Mouse (Mus musculus) embryonic facial prominence, embryonic 11.5 days (tissue): Measurements from ENCODE around the gene Adpgk. TPM values are rescaled to one million over a fixed set of nuclear protein-coding genes. Genes with fewer than 3 reads are reported as not detected.
"Not testable (repeated sequence)": the region's sequence is repeated elsewhere in the genome, so short reads cannot be mapped to it uniquely, and the experiment has no call there.

Experiments used
- ATAC-seq: fragments of 200-750 bp; cut with Nextera tagmentation; replicated peaks from 2 replicates; pipeline ENCODE4 v1.8.0; 2017; ENCODE audit warnings: low read depth; ENCODE audit not compliant: insufficient number of reproducible peaks, low FRiP score, low TSS enrichment
- DNase-seq: peaks from one replicate; pipeline ENCODE4 v3.0.0-alpha.2; 2015; ENCODE audit warnings: low spot score
- H3K27ac ChIP-seq: fragments of 300-500 bp; sonication (generic); replicated peaks from 2 replicates; pipeline ENCODE4 v1.5.1; 2014; ENCODE audit warnings: mild to moderate bottlenecking, low read depth, low read length, control low read depth
- H3K27me3 ChIP-seq: fragments of 300-500 bp; sonication (generic); 2 replicates; pipeline ENCODE4 v1.6.1; 2014; ENCODE audit warnings: mild to moderate bottlenecking, low read length, moderate library complexity, mixed read lengths; ENCODE audit not compliant: control insufficient read depth, insufficient read depth
- H3K36me3 ChIP-seq: fragments of 300-500 bp; sonication (generic); replicated peaks from 2 replicates; pipeline ENCODE4 v1.6.1; 2014; ENCODE audit warnings: low read depth, mild to moderate bottlenecking, low read length, moderate library complexity, mixed read lengths; ENCODE audit not compliant: control insufficient read depth, insufficient read depth
- H3K4me1 ChIP-seq: fragments of 300-500 bp; sonication (generic); 2 replicates; pipeline ENCODE4 v1.6.1; 2014; ENCODE audit warnings: low read length, mixed read lengths; ENCODE audit not compliant: control insufficient read depth, insufficient read depth
- H3K4me2 ChIP-seq: fragments of 300-500 bp; sonication (generic); 2 replicates; pipeline ENCODE4 v1.6.1; 2014; ENCODE audit warnings: low read depth, mild to moderate bottlenecking, control low read depth, low read length, moderate library complexity
- H3K4me3 ChIP-seq: fragments of 300-500 bp; sonication (generic); 2 replicates; pipeline ENCODE4 v1.5.1; 2014; ENCODE audit warnings: low read depth, low read length, control low read depth
- H3K9ac ChIP-seq: fragments of 300-500 bp; sonication (generic); replicated peaks from 2 replicates; pipeline ENCODE4 v1.6.1; 2014; ENCODE audit warnings: mild to moderate bottlenecking, control low read depth, low read length
- H3K9me3 ChIP-seq: fragments of 300-500 bp; sonication (generic); replicated peaks from 2 replicates; pipeline ENCODE4 v1.6.1; 2016; ENCODE audit warnings: mild to moderate bottlenecking, low read length, inconsistent platforms, mixed read lengths; ENCODE audit not compliant: control insufficient read depth
- WGBS: fragments of 180-500 bp; shearing (Covaris S2); extraction: QIAGEN DNeasy Blood & Tissue Kit; methylation state at CpG from one replicate; pipeline ENCODE4 v1.1.7; 2014; 5-methylcytosine and 5-hydroxymethylcytosine counted together
- polyA plus RNA-seq: library from polyadenylated mRNA; unstranded; fragments of >200 nt; fragmentation: Nextera tagmentation; extraction: Ambion mirVana; gene quantifications from 2 replicates; pipeline ENCODE4 v1.2.1, GENCODE M21; 2014

Adpgk gene
- polyA plus RNA-seq, 1 experiment from 2014 or later = 50.7 TPM

- 0% methylated on average over 27 of the region's 32 CpGs for WGBS
Observed at GRCm38 (mm10) chr9:59353253-59353639, 61.9 kb downstream of the Adpgk start, which contains the start of gene Bbs4. Gene Bbs4 (minus strand): TSS chr9:59353508.

DNA sequence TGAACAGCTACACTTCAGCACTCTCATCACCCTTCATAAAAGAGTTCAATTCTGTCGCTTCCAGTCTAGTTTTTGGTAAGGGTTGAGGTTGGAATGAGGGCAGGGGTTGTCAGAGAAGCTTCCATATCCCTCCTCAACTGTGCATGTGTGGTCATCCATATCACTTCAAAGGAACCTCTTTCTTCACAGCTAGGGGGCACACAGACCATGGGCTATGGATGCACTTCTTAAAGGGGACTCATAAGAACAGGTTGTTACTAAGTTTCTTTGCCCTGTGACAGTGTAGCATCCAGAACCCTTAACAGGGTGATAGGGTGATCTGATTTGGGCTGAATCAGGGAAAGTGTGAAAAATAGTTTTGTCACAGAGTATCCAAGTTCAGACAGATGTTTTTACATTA lies 66.7 kb downstream of the Adpgk start:
- not testable (repeated sequence) for H3K27me3 ChIP-seq

More at GRCm38 (mm10) chr9:59353253-59353639, 61.9 kb downstream of the Adpgk start, which contains the start of gene Bbs4:
- peak within 1 kb of the TSS; percentile 88 for H3K27ac ChIP-seq
- peak within 1 kb of the TSS; percentile 59 for H3K4me2 ChIP-seq
- peak within 1 kb of the TSS; percentile 79 for H3K9ac ChIP-seq
- H3K4me3 ChIP-seq = peak within 1 kb of the TSS; percentile 74
- H3K27me3 ChIP-seq = no peaks in the 10 kb centered on the region
- H3K36me3 ChIP-seq = no peaks in the 10 kb centered on the region
- H3K4me1 ChIP-seq = no peaks in the 10 kb centered on the region
- DNase-seq (peak; percentile 92), ATAC-seq (peak; percentile 93)
- H3K9me3 ChIP-seq = no peaks in the 10 kb centered on the region

DNA sequence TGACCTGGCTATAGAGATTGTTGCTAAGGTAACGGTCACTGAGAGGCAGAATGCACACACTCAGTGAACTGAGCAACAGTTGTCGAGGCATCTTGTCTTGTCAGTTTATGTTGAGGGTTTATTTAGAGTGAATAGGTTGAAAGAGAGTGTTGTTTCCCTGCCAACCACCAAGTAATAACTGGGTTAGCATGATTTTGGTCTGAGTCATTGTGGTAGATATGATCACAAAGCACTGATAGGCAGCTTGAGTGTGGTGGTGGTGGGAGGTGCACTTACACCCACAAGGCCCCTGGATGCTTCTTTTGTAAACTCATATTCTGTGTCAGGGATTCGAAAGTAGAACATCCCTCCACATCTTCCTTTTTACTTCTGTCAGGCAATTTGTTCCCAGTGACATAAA lies 69.1 kb downstream of the Adpgk start:
- not testable (repeated sequence) for H3K9ac ChIP-seq, H3K27me3 ChIP-seq, H3K4me2 ChIP-seq, H3K9me3 ChIP-seq, ATAC-seq, DNase-seq, H3K36me3 ChIP-seq, H3K4me3 ChIP-seq, H3K27ac ChIP-seq, H3K4me1 ChIP-seq
- WGBS = 100% methylated on average over 1 of the region's 3 CpGs

More for the DNA sequence above, 66.7 kb downstream of the Adpgk start:
- not testable (repeated sequence) for H3K4me2 ChIP-seq, H3K9me3 ChIP-seq, DNase-seq, H3K4me1 ChIP-seq, H3K9ac ChIP-seq, H3K27ac ChIP-seq, H3K4me3 ChIP-seq, ATAC-seq, H3K36me3 ChIP-seq
- WGBS = 56% methylated on average over 1 of the region's 1 CpGs

DNA sequence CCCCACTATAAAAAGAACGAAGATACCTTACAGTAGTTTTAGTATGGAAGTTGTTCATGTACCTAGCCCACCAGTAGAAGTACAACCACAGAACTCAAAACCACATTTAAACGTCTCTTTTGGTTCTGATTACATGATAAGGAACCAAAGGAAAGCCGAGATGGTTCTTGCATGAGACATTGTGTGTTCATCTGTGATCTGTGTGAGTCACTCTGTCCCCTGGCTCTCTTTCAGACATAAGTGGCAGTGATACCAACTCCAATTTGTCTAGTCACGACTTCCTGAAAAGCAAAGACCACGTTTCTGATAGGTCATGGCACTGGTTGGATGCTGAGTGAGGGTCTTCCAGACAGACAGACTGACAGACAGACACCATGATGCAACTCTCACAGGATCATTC lies 77.9 kb downstream of the Adpgk start:
- Histone ChIP-seq H3K4me3 (no peak overlapping the region), H3K4me2 (no peak overlapping the region), H3K4me1 (no peaks in the 10 kb centered on the region), H3K27me3 (no peaks in the 10 kb centered on the region), H3K9ac (no peak overlapping the region), H3K27ac (no peak overlapping the region), H3K9me3 (no peaks in the 10 kb centered on the region), H3K36me3 (no peaks in the 10 kb centered on the region)
- no peak for DNase-seq
- no peak for ATAC-seq
- WGBS = 74% methylated on average over 5 of the region's 5 CpGs

GRCm38 (mm10) chr9:59369646-59370045 lies 78.3 kb downstream of the Adpgk start:
- Histone ChIP-seq H3K36me3 (no peaks in the 10 kb centered on the region), H3K27me3 (no peaks in the 10 kb centered on the region), H3K4me3 (no peak overlapping the region), H3K9me3 (no peaks in the 10 kb centered on the region), H3K9ac (no peak overlapping the region), H3K4me2 (no peak overlapping the region), H3K27ac (no peak overlapping the region), H3K4me1 (no peaks in the 10 kb centered on the region)
- DNase-seq (no peak), ATAC-seq (no peak)
- WGBS = 91% methylated on average over 9 of the region's 9 CpGs

Other genes starting within 250 kb of the Adpgk start
- gene Bbs4, start 62.0 kb downstream of the Adpgk start, polyA plus RNA-seq = 18.8 and 19.3 TPM in 2 replicates
- gene Arih1, start 195.1 kb downstream of the Adpgk start, polyA plus RNA-seq = 20.4 and 21.1 TPM in 2 replicates
- 49.4 and 64.0 TPM in 2 replicates for gene Hexa, start 248.0 kb downstream of the Adpgk start, polyA plus RNA-seq
- gene Tmem202, start 248.3 kb downstream of the Adpgk start, polyA plus RNA-seq = not detected in 2 replicates